In genomic region chr2:122147508-122148241, GRCm38 (mm10) we compare ENCODE assay signal across 7 mouse cellular contexts. TPM values are rescaled to one million over a fixed set of nuclear protein-coding genes. Genes with fewer than 3 reads are reported as not detected.
DNase-seq lines count a peak whose midpoint lies in the region; ATAC-seq lines count a peak whose summit lies in the region.

Gene B2m (plus strand): TSS chr2:122147686.

- no peaks in the 10 kb centered on the region for H3K9me3 ChIP-seq in intestine, embryonic 15.5 days
- H3K9me3 ChIP-seq in midbrain, embryonic 10.5 days (replicated peaks) = no peaks in the 10 kb centered on the region

- peak; percentile 98 for ATAC-seq in intestine, embryonic 15.5 days

- H3K9ac ChIP-seq in intestine, embryonic 15.5 days = peak within 1 kb of the TSS; percentile 78

- intact Hi-C loops in gastrocnemius, postnatal 36 days (cut with DNase I) = no loop called here
- intact Hi-C loops in left cerebral cortex, postnatal 25 days (cut with DNase I) = loop anchor here (1.0 kb wide), 2 partner anchors 29 to 119 kb away; partner anchors contain the start of genes Eif3j1 and Spg11

- H3K27ac ChIP-seq in intestine, embryonic 15.5 days = peak within 1 kb of the TSS; percentile 78
- H3K27ac ChIP-seq in midbrain, embryonic 10.5 days (replicated peaks) = peak within 1 kb of the TSS; percentile 87

- no peaks in the 10 kb centered on the region for H3K36me3 ChIP-seq in intestine, embryonic 15.5 days
- peaks cover 8% of the 10 kb centered on the region; the same call in 1 of the 2 replicates for H3K36me3 ChIP-seq in midbrain, embryonic 10.5 days

- no peaks in the 10 kb centered on the region for H3K27me3 ChIP-seq in intestine, embryonic 15.5 days (replicated peaks)
- peaks cover 14% of the 10 kb centered on the region for H3K27me3 ChIP-seq in midbrain, embryonic 10.5 days (ENCODE audit: low read depth, poor library complexity, severe bottlenecking)

- H3K4me1 ChIP-seq in intestine, embryonic 15.5 days (replicated peaks) = no peaks in the 10 kb centered on the region
- H3K4me1 ChIP-seq in midbrain, embryonic 10.5 days = peaks cover 19% of the 10 kb centered on the region

- WGBS in intestine, embryonic 15.5 days = under 1% methylated on average over 40 of the region's 40 CpGs
- WGBS in midbrain, embryonic 10.5 days = under 1% methylated on average over 40 of the region's 40 CpGs

- H3K4me3 ChIP-seq in intestine, embryonic 15.5 days (replicated peaks) = peak within 1 kb of the TSS; percentile 62
- H3K4me3 ChIP-seq in midbrain, embryonic 10.5 days = peak within 1 kb of the TSS; percentile 80

- DNase-seq in adrenal gland, adult 2 months = peak; percentile 97
- peak; percentile 88 for DNase-seq in embryo, embryonic 11.5 days (ENCODE audit: low read depth, low spot score)
- DNase-seq in gastrocnemius, postnatal 36 days = peak; percentile 88 to 91
- DNase-seq in left cerebral cortex, postnatal 25 days (ENCODE audit: low spot score in 2 of 2) = peak; percentile 93 to 95
- DNase-seq in midbrain, embryonic 10.5 days (ENCODE audit: low spot score) = peak; percentile 93
- DNase-seq in right cerebral cortex, postnatal 4 days = peak; percentile 89

- peak within 1 kb of the TSS; percentile 66 for H3K4me2 ChIP-seq in intestine, embryonic 15.5 days (replicated peaks)

RNA-seq across cellular contexts. Expression of gene B2m, which starts in this region (rescaled TPM):
- 1,000 to 10,000 TPM; 1,021 to 1,206 TPM for total RNA-seq in adrenal gland, adult 2 months (2021)
- 522 and 790 TPM in 2 replicates for polyA plus RNA-seq in adrenal gland, adult 2 months (2012; rRNA removed)
- total RNA-seq in gastrocnemius, postnatal 36 days (2021) = 10 to 100 TPM; 61.2 to 75.7 TPM
- polyA plus RNA-seq in intestine, embryonic 15.5 days (2015; fragmentation: Nextera tagmentation; extraction: Ambion mirVana) = 367 and 406 TPM in 2 replicates
- 100 to 1,000 TPM; 104 to 107 TPM for total RNA-seq in left cerebral cortex, postnatal 25 days (2021)
- polyA plus RNA-seq in midbrain, embryonic 10.5 days (2016; fragmentation: Nextera tagmentation; extraction: Ambion mirVana) = 101 and 106 TPM in 2 replicates

Comparison
In these comparisons a context has a peak if more than half of its experiments do, and no peak if none do; other contexts are left out.
1. Peak in every context shown above with its lines: DNase-seq, ATAC-seq, H3K4me3 ChIP-seq and H3K27ac ChIP-seq.
2. RNA of gene B2m (total RNA-seq): 1,021 to 1,206 TPM in adrenal gland, adult 2 months; 104 to 107 TPM in left cerebral cortex, postnatal 25 days and 61.2 to 75.7 TPM in gastrocnemius, postnatal 36 days; every median in the first group is over 4 times any median in the second.